Mouse (Mus musculus) retina, postnatal 1 day (tissue): ENCODE data around the gene Gm29609.
A peak's percentile ranks its signal among the peaks of the same experiment; 100 is the strongest.
"Not testable (repeated sequence)": the region's sequence is repeated elsewhere in the genome, so short reads cannot be mapped to it uniquely, and the experiment has no call there.

Experiments
- DNase-seq: peaks from one replicate; pipeline ENCODE4 v3.0.0-alpha.2; 2012

Gene Gm29609

GRCm38 (mm10) chr5:31179766-31180630, at the start of gene Gm29609, which contains the start of gene Gtf3c2:
Gene Gm29609 (minus strand): TSS chr5:31179911.
Gene Gtf3c2 (minus strand): TSS chr5:31180144.
- DNase-seq: peak; percentile 98

GRCm38 (mm10) chr5:31226641-31227040, 46.9 kb upstream of the Gm29609 start:
- DNase-seq: no peak

DNA sequence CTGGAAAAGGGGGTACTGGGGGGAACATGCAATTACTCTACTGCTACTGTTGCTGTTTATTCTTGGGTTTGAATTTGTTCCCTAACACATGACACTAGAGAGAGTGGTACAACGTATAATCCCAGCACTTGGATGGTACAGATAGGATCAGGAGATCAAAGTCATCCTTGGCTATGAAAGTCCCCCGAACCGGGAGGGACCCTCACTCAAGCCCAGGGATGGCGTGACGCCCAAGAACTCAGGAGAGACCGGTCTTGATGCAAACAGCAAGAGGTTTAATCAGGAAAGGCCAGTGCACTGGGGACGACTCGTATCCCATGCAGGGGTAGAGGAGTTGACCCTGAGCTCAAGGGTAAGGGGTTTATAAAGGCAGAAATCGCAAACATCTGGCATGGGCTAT, 43.0 kb upstream of the Gm29609 start:
- no peak for DNase-seq

- DNase-seq: peak; percentile 78
Observed at GRCm38 (mm10) chr5:31221304-31221945, 41.7 kb upstream of the Gm29609 start.

- DNase-seq: peak; percentile 97
Observed at GRCm38 (mm10) chr5:31220448-31221303, 41.0 kb upstream of the Gm29609 start, which contains the start of gene Ppm1g. Gene Ppm1g (minus strand): TSS chr5:31220687.

GRCm38 (mm10) chr5:31219911-31220447, 40.3 kb upstream of the Gm29609 start:
- DNase-seq: peak; percentile 80

- no peak for DNase-seq
Observed at GRCm38 (mm10) chr5:31219474-31219873, 39.8 kb upstream of the Gm29609 start.

GRCm38 (mm10) chr5:31219070-31219469, 39.4 kb upstream of the Gm29609 start:
- peak; percentile 54 for DNase-seq

DNA sequence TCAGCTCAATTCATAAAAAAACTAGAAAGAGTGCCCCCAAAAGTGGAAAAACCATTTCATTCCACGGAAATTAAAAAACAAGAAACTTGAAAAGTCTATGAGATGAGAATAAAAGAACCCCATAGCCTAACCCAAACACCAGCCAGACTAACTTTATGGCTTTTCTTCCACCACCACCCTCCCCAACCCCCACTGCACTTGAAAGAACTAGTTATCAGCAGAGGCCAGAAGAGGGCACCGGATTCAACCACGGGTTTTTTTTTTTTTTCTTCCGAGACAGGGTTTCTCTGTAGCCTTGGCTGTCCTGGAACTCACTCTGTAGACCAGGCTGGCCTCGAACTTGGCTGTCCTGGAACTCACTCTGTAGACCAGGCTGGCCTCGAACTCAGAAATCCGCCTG, 38.6 kb upstream of the Gm29609 start:
- DNase-seq: peak; percentile 8

DNA sequence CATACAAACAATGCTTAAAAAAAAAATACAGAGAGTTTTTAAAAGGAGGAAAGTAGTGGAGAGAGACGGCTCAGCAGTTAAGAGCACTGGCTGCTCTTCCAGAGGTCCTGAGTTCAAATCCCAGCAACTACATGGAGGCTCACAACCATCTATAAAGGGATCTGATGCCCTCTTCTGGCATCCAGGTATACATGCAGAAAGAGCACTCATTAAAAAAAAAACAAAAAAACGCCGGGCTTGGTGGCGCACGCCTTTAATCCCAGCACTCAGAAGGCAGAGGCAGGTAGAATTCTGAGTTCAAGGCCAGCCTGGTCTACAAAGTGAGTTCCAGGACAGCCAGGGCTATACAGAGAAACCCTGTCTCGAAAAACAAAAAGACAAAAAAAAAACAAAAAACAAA, 36.8 kb upstream of the Gm29609 start:
- not testable (repeated sequence) for DNase-seq

DNA sequence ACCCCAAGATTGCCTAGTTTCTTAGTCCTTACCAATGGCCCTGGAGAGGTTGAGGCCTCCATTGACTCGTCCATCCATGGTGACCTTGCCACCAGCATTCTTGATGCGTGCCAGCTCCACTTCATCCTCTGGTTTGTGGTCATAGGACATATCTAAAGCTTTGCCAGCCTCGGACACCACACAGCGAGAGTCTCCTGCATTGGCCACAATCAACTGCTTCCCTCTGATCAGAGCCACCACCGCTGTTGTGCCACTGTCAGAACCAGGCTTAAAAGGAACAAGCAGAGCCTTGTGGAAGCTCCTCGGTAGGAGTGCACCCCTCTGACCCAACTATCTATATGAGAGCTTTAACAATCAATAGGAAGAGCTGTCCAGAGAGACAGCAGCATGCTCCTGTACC, 24.7 kb upstream of the Gm29609 start:
- no peak for DNase-seq

GRCm38 (mm10) chr5:31203866-31204265, 24.2 kb upstream of the Gm29609 start:
- no peak for DNase-seq

DNA sequence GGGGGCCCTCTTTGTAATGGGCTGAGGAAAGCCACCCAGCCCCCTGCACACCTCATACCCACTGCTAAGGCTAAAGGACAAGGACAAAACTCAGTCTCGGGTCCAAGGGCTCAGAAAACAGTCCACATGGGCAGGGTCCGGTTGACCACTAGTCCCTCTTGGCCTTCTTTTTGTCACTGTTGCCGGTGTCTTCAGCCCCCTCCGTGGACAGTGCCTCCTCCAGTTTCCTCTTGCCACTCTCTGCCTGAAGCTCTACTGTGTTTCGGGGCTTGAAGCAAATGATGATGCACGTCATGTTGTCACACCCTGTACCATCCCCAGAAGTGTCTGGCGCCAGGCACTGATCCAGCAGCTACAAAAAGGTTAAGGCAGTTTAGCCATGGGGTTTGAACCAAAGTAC, 23.2 kb upstream of the Gm29609 start:
- DNase-seq: no peak

DNA sequence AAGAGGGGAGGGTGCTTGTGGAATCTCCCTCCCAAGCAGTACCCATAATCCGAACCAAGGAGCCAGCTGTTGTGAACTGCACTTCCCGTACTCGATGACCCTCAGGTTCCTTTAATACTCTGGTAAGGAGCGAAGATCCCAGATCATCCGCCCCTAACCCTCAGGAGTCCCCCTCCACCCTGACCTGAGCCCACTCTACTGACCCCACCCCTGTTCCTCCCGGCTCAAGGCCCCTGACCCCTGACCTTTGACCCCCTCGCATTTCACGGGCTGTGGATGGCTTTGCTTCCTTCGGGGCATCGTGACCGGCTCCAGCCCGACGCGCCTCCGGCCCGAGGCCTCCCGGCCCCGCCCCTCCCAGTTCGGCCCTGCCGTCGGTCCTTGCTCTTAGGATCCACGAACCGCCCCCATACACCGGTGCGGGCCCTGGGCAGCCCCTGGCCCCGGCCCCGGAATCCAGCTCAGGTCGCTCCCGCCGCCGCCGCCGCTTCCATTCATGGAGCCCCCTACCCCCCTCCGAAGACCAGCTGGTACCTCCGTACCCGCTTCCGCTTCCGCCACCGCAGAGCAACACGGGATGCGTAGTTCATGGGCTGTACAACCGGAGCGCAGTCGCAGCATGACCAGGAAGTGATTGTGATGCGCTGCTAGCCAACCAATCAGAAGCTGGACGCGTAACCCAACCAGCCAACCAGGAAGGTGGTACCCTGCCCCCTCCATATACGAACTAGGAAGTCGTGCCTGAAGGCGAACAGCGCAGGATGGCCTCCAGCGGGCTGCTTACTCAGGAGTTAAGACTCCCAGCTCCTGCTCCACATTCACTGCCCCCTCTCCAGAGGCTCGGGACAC, 22.3 kb upstream of the Gm29609 start, which contains the start of gene Zfp513:
TSS of gene Zfp513 (minus strand) at position 562 of the 849 bp plus-strand sequence.
- DNase-seq: peak; percentile 99

DNA sequence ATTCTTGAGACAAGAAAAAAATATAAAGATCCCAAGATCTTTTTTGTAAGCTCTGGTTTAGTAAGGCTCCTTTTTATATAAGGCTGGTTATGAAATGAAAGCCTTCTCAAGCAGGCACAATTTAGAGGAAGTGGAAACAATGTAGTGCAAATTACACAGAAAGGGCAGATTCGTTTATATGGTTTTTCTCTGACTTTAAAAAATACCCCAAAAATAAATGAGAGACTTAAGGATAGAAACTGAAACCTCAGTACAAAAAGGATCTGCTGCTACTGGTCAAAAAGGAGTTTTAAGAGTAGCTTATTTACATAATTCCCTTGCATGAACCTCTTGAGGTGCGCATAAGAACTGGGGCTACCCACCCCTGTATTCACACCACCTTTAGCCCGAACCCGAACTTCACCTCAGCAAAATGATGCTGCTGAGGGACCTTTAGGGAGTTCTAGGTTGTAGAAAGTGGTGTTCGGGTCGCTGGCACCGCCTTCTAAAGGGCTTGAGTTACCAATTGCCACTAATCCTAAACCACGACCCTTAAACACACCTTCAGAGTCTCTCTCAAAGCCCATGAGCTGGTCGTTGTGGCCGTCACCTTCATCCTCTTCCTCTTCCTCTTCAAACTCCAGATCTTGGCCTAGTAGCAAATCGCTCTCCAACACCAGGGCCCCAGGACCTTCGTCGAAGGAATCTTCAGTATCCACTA, 21.5 kb upstream of the Gm29609 start:
- no peak for DNase-seq

- DNase-seq: no peak
Observed at GRCm38 (mm10) chr5:31200327-31200768, 20.6 kb upstream of the Gm29609 start.

GRCm38 (mm10) chr5:31199893-31200292, 20.2 kb upstream of the Gm29609 start:
- DNase-seq: peak; percentile 40

GRCm38 (mm10) chr5:31199321-31199892, 19.7 kb upstream of the Gm29609 start:
- DNase-seq: no peak

DNA sequence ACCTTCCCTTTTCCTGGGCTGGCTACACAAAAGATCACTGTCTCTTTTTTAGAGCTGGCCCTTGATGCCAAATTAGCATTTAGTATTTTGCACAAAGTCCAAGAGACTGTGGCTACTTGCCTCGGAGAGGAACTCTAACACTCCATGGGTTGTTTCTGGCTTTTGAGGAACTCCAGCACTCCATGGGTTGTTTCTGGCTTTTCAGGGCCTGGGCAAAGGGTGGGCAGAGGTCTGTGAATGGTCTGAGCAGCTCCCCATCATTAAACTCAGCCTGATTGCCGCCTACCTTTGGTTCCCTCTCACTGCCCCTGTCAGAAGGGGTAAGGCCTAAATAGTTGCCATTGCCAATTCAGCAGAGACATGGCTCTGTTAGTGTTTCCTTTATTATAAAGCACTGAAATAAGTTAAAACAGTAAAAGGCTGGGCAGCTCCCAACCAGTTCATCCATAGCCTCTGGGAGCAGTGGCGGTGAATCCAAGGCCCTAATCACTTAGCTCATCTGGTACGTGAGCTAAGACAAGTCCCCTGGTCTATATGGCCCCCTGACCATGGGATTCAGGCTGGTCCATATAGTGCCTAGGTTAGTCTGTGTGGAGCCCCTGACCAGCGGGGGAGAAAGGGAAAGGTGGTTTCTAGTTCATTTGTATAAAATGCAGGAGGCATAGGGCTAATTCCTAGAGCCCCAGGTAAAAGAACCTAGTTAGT, 19.1 kb upstream of the Gm29609 start:
- DNase-seq: no peak

GRCm38 (mm10) chr5:31198170-31198569, 18.5 kb upstream of the Gm29609 start:
- DNase-seq: no peak
